Mouse (Mus musculus) embryonic facial prominence, embryonic 11.5 days (tissue): ENCODE measurements around the gene Gm11273. TPM values are rescaled to one million over a fixed set of nuclear protein-coding genes. Genes with fewer than 3 reads are reported as not detected.
A peak's percentile ranks its signal among the peaks of the same experiment; 100 is the strongest.
"Not testable (repeated sequence)": the region's sequence is repeated elsewhere in the genome, so short reads cannot be mapped to it uniquely, and the experiment has no call there.

Experiments
- ATAC-seq: fragments of 200-750 bp; cut with Nextera tagmentation; replicated peaks from 2 replicates; pipeline ENCODE4 v1.8.0; 2017; ENCODE audit warnings: low read depth; ENCODE audit not compliant: insufficient number of reproducible peaks, low FRiP score, low TSS enrichment
- DNase-seq: peaks from one replicate; pipeline ENCODE4 v3.0.0-alpha.2; 2015; ENCODE audit warnings: low spot score
- H3K27ac ChIP-seq: fragments of 300-500 bp; sonication (generic); replicated peaks from 2 replicates; pipeline ENCODE4 v1.5.1; 2014; ENCODE audit warnings: mild to moderate bottlenecking, low read depth, low read length, control low read depth
- H3K27me3 ChIP-seq: fragments of 300-500 bp; sonication (generic); 2 replicates; pipeline ENCODE4 v1.6.1; 2014; ENCODE audit warnings: mild to moderate bottlenecking, low read length, moderate library complexity, mixed read lengths; ENCODE audit not compliant: control insufficient read depth, insufficient read depth
- H3K36me3 ChIP-seq: fragments of 300-500 bp; sonication (generic); replicated peaks from 2 replicates; pipeline ENCODE4 v1.6.1; 2014; ENCODE audit warnings: low read depth, mild to moderate bottlenecking, low read length, moderate library complexity, mixed read lengths; ENCODE audit not compliant: control insufficient read depth, insufficient read depth
- H3K4me1 ChIP-seq: fragments of 300-500 bp; sonication (generic); 2 replicates; pipeline ENCODE4 v1.6.1; 2014; ENCODE audit warnings: low read length, mixed read lengths; ENCODE audit not compliant: control insufficient read depth, insufficient read depth
- H3K4me2 ChIP-seq: fragments of 300-500 bp; sonication (generic); 2 replicates; pipeline ENCODE4 v1.6.1; 2014; ENCODE audit warnings: low read depth, mild to moderate bottlenecking, control low read depth, low read length, moderate library complexity
- H3K4me3 ChIP-seq: fragments of 300-500 bp; sonication (generic); 2 replicates; pipeline ENCODE4 v1.5.1; 2014; ENCODE audit warnings: low read depth, low read length, control low read depth
- H3K9ac ChIP-seq: fragments of 300-500 bp; sonication (generic); replicated peaks from 2 replicates; pipeline ENCODE4 v1.6.1; 2014; ENCODE audit warnings: mild to moderate bottlenecking, control low read depth, low read length
- H3K9me3 ChIP-seq: fragments of 300-500 bp; sonication (generic); replicated peaks from 2 replicates; pipeline ENCODE4 v1.6.1; 2016; ENCODE audit warnings: mild to moderate bottlenecking, low read length, inconsistent platforms, mixed read lengths; ENCODE audit not compliant: control insufficient read depth
- WGBS: fragments of 180-500 bp; shearing (Covaris S2); extraction: QIAGEN DNeasy Blood & Tissue Kit; methylation state at CpG from one replicate; pipeline ENCODE4 v1.1.7; 2014; 5-methylcytosine and 5-hydroxymethylcytosine counted together
- polyA plus RNA-seq: library from polyadenylated mRNA; unstranded; fragments of >200 nt; fragmentation: Nextera tagmentation; extraction: Ambion mirVana; gene quantifications from 2 replicates; pipeline ENCODE4 v1.2.1, GENCODE M21; 2014

Gene Gm11273
- polyA plus RNA-seq, 1 experiment from 2014 or later, result 1.9 TPM

DNA sequence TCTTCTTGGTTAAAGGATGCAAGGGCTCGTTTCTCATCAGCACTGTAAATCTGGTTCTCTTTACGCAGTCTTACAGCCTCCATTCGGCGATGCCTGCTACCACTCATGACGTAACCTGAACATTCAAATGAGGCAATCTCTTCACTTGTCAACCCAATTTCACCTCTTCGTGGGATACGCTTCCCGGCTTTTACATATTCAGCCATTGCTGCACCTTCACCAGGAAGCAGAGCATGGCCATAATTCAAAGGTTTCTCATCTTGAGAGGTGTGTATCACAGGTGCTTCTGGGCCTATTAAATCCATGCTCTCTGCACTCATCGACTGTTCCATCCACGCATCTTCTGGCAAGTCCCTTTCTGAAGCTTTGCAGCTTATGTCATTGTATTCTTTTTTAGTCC, 33.9 kb downstream of the Gm11273 start:
- no peaks in the 10 kb centered on the region for H3K27me3 ChIP-seq
- no peaks in the 10 kb centered on the region for H3K9me3 ChIP-seq
- 84% methylated on average over 10 of the region's 10 CpGs for WGBS
- DNase-seq (no peak), ATAC-seq (no peak)
- H3K9ac ChIP-seq, result no peak overlapping the region
- H3K27ac ChIP-seq, result no peak overlapping the region
- no peak overlapping the region for H3K4me3 ChIP-seq
- no peak overlapping the region for H3K4me2 ChIP-seq
- H3K4me1 ChIP-seq, result no peaks in the 10 kb centered on the region
- H3K36me3 ChIP-seq, result no peaks in the 10 kb centered on the region

DNA sequence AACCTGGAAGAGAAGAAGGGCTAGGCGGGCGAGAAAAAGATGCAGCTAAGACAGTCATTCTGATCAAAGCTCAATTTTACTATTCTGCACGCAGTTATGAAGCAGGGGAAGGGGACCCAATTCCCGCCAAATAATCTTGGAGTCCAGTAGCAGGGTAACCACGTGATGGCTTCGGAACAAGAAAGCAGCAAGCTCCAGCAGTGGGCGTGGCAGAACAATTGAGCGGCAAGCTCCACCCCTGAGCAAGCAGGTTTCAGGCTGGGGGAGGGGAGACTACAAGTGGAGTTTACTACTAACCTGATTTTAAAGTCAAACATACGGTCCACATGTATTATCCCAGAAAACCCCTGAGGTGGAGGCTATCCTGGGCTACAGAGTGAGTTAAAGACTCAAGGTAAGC, 38.7 kb downstream of the Gm11273 start:
- ATAC-seq, H3K4me3 ChIP-seq, H3K36me3 ChIP-seq, DNase-seq, H3K9me3 ChIP-seq, H3K4me2 ChIP-seq, H3K27ac ChIP-seq, H3K27me3 ChIP-seq, H3K9ac ChIP-seq, H3K4me1 ChIP-seq: not testable (repeated sequence)
- 57% methylated on average over 9 of the region's 9 CpGs for WGBS

DNA sequence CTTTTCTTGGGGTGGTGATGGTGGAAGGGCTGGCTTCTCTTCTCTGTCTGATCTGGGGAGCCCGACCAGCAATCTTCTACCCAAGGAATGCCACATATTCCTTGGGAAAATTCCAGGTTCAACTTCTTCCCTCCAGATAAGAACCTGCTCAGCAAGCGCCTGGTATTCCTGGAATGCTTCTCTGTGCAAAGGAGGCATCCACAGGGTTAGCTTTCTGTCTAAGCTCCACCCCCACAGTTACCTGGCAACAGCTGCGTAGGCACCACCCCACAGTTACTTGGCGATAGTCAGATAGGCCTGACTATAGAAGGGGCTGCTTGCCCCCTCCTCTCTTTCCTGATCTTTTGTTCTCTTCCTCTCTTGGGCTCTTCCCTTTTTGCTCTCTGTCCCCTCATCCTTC, 44.9 kb downstream of the Gm11273 start:
- no peak overlapping the region for H3K9ac ChIP-seq
- H3K27ac ChIP-seq, result no peak overlapping the region
- no peaks in the 10 kb centered on the region for H3K4me1 ChIP-seq
- no peak overlapping the region for H3K4me2 ChIP-seq
- H3K4me3 ChIP-seq, result no peak overlapping the region
- H3K36me3 ChIP-seq, result no peaks in the 10 kb centered on the region
- DNase-seq, result no peak
- no peak for ATAC-seq
- 9% methylated on average over 4 of the region's 4 CpGs for WGBS
- no peaks in the 10 kb centered on the region for H3K9me3 ChIP-seq
- H3K27me3 ChIP-seq, result no peaks in the 10 kb centered on the region

GRCm38 (mm10) chr13:21454133-21454532, 47.1 kb downstream of the Gm11273 start:
- Histone ChIP-seq H3K9ac (no peak overlapping the region), H3K4me2 (no peak overlapping the region), H3K4me1 (no peaks in the 10 kb centered on the region), H3K36me3 (no peaks in the 10 kb centered on the region), H3K4me3 (no peak overlapping the region), H3K9me3 (no peaks in the 10 kb centered on the region), H3K27ac (no peak overlapping the region), H3K27me3 (no peaks in the 10 kb centered on the region)
- no peak for DNase-seq
- WGBS, result 86% methylated on average over 3 of the region's 3 CpGs
- ATAC-seq, result no peak

GRCm38 (mm10) chr13:21453449-21453848, 47.8 kb downstream of the Gm11273 start, which contains the start of gene Zscan26:
Zscan26 (minus strand) TSS chr13:21453730.
- Histone ChIP-seq H3K27ac (no peak within 1 kb of the TSS), H3K9me3 (no peaks in the 10 kb centered on the region), H3K36me3 (no peaks in the 10 kb centered on the region), H3K4me3 (peak within 1 kb of the TSS; percentile 69), H3K4me1 (no peaks in the 10 kb centered on the region), H3K9ac (peak within 1 kb of the TSS; percentile 75), H3K27me3 (no peaks in the 10 kb centered on the region), H3K4me2 (peak within 1 kb of the TSS; percentile 58)
- under 1% methylated on average over 23 of the region's 23 CpGs for WGBS
- DNase-seq (peak; percentile 91), ATAC-seq (peak; percentile 86; the same call in 1 of the 2 replicates)

DNA sequence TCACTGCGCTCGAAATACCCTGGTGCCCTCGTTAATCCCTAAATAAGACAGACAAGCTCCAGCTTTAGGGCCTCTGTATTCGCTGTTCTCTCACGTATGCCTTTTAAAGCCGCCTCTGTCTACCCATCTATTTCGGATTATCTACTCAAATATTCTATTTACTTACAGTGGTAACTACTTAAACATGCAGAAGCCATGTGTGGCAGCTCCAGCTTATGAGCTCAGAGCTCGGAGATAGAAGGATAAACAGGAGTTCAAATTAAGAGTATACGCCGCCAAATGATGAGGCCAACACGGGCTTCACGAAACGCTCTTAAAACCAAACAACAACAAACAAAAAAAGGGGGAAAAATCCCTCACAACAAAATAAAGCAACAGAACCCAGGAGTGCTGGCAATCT, 48.2 kb downstream of the Gm11273 start:
- 3% methylated on average over 13 of the region's 13 CpGs for WGBS
- no peaks in the 10 kb centered on the region for H3K4me1 ChIP-seq
- peak overlapping the region; percentile 75 for H3K9ac ChIP-seq
- H3K4me2 ChIP-seq, result peak overlapping the region; percentile 58
- peak overlapping the region; percentile 69 for H3K4me3 ChIP-seq
- no peak overlapping the region for H3K27ac ChIP-seq
- no peaks in the 10 kb centered on the region for H3K9me3 ChIP-seq
- DNase-seq (no peak), ATAC-seq (0 out of 2 replicates have a peak, but pooled peaks have one; percentile 32)
- H3K27me3 ChIP-seq, result no peaks in the 10 kb centered on the region
- H3K36me3 ChIP-seq, result no peaks in the 10 kb centered on the region

Other genes starting within 250 kb of the Gm11273 start
- not detected in 2 replicates for gene Gpx5, start 208.7 kb downstream of the Gm11273 start, polyA plus RNA-seq
- gene Gpx6, start 189.3 kb downstream of the Gm11273 start, polyA plus RNA-seq, result 0.41 and 0.67 TPM in 2 replicates
- not detected in 2 replicates for gene Olfr1367, start 154.5 kb downstream of the Gm11273 start, polyA plus RNA-seq
- 20.5 and 21.5 TPM in 2 replicates for gene Zscan12, start 138.6 kb downstream of the Gm11273 start, polyA plus RNA-seq
- 84.9 and 89.5 TPM in 2 replicates for gene Zkscan3, start 98.7 kb downstream of the Gm11273 start, polyA plus RNA-seq
- gene Pgbd1, start 60.4 kb downstream of the Gm11273 start, polyA plus RNA-seq, result 5.6 and 6.2 TPM in 2 replicates
- 17.9 and 19.3 TPM in 2 replicates for gene Zscan26, start 47.7 kb downstream of the Gm11273 start, polyA plus RNA-seq
- 1.9 and 3.1 TPM in 2 replicates for gene Nkapl, start 32.9 kb downstream of the Gm11273 start, polyA plus RNA-seq
- gene Zkscan4, start 22.5 kb downstream of the Gm11273 start, polyA plus RNA-seq, result 3.8 and 4.2 TPM in 2 replicates
- not detected in 2 replicates for gene Gm10065, start 22.0 kb downstream of the Gm11273 start, polyA plus RNA-seq
- 0.35 and 0.41 TPM in 2 replicates for gene AK157302, start 6.2 kb downstream of the Gm11273 start, polyA plus RNA-seq
- 8.7 and 11.9 TPM in 2 replicates for gene Zkscan8, start 29.7 kb upstream of the Gm11273 start, polyA plus RNA-seq
- 0.13 and 0.24 TPM in 2 replicates for gene Olfr1366, start 41.4 kb upstream of the Gm11273 start, polyA plus RNA-seq
- not detected in 2 replicates for gene Olfr1535, start 58.5 kb upstream of the Gm11273 start, polyA plus RNA-seq
- not detected in 2 replicates for gene Olfr1364, start 80.3 kb upstream of the Gm11273 start, polyA plus RNA-seq
- gene Olfr1362, start 112.6 kb upstream of the Gm11273 start, polyA plus RNA-seq, result not detected in 2 replicates
- not detected in 2 replicates for gene Olfr11, start 141.1 kb upstream of the Gm11273 start, polyA plus RNA-seq
- gene Olfr1361, start 162.0 kb upstream of the Gm11273 start, polyA plus RNA-seq, result not detected in 2 replicates
- gene Olfr1360, start 176.0 kb upstream of the Gm11273 start, polyA plus RNA-seq, result not detected in 2 replicates
- gene Olfr1359, start 196.7 kb upstream of the Gm11273 start, polyA plus RNA-seq, result not detected in 2 replicates
- gene Hist1h2bl, start 214.7 kb upstream of the Gm11273 start, polyA plus RNA-seq, result 4.6 TPM in 2 replicates
- 26.6 and 30.4 TPM in 2 replicates for gene Hist1h2ai, start 215.0 kb upstream of the Gm11273 start, polyA plus RNA-seq
- gene Hist1h3h, start 216.2 kb upstream of the Gm11273 start, polyA plus RNA-seq, result 9.7 and 14.7 TPM in 2 replicates
- 6.3 and 6.4 TPM in 2 replicates for gene Hist1h2bm, start 220.6 kb upstream of the Gm11273 start, polyA plus RNA-seq
- gene Hist1h4j, start 233.6 kb upstream of the Gm11273 start, polyA plus RNA-seq, result 1.4 and 2.7 TPM in 2 replicates
- gene Hist1h4k, start 249.1 kb upstream of the Gm11273 start, polyA plus RNA-seq, result 7.7 and 8.5 TPM in 2 replicates